Mouse (Mus musculus) lung, embryonic 16.5 days (tissue): ENCODE data around the gene Rnf10. TPM values are rescaled to one million over a fixed set of nuclear protein-coding genes. Genes with fewer than 3 reads are reported as not detected.
"Not testable (repeated sequence)": the region's sequence is repeated elsewhere in the genome, so short reads cannot be mapped to it uniquely, and the experiment has no call there.

Experiments
- ATAC-seq: fragments of 200-750 bp; cut with Nextera tagmentation; 2 replicates; pipeline ENCODE4 v1.8.0; 2017; ENCODE audit warnings: low read depth, mild to moderate bottlenecking, moderate library complexity
- H3K27ac ChIP-seq: fragments of 300-500 bp; sonication (generic); 2 replicates; pipeline ENCODE4 v1.5.1; 2014; ENCODE audit warnings: mild to moderate bottlenecking, control low read depth, low read length
- H3K27me3 ChIP-seq: fragments of 300-500 bp; sonication (generic); 2 replicates; pipeline ENCODE4 v1.6.1; 2014; ENCODE audit warnings: low read depth, low read length, mixed read lengths; ENCODE audit not compliant: control insufficient read depth, insufficient read depth
- H3K36me3 ChIP-seq: fragments of 300-500 bp; sonication (generic); 2 replicates; pipeline ENCODE4 v1.6.1; 2014; ENCODE audit warnings: low read length; ENCODE audit not compliant: control insufficient read depth, insufficient read depth
- H3K4me1 ChIP-seq: fragments of 300-500 bp; sonication (generic); replicated peaks from 2 replicates; pipeline ENCODE4 v1.6.1; 2014; ENCODE audit warnings: low read length, mixed read lengths; ENCODE audit not compliant: control insufficient read depth, insufficient read depth
- H3K4me2 ChIP-seq: fragments of 300-500 bp; sonication (generic); 2 replicates; pipeline ENCODE4 v1.6.1; 2014; ENCODE audit warnings: low read depth, low read length, control low read depth
- H3K4me3 ChIP-seq: fragments of 300-500 bp; sonication (generic); 2 replicates; pipeline ENCODE4 v1.5.1; 2014; ENCODE audit warnings: mild to moderate bottlenecking, low read length, control low read depth
- H3K9ac ChIP-seq: fragments of 300-500 bp; sonication (generic); 2 replicates; pipeline ENCODE4 v1.6.1; 2014; ENCODE audit warnings: low read length, control low read depth
- H3K9me3 ChIP-seq: fragments of 300-500 bp; sonication (generic); 2 replicates; pipeline ENCODE4 v1.6.1; 2016; ENCODE audit warnings: low read length; ENCODE audit not compliant: control insufficient read depth
- WGBS: fragments of 180-500 bp; shearing (Covaris S2); extraction: QIAGEN DNeasy Blood & Tissue Kit; methylation state at CpG from one replicate; pipeline ENCODE4 v1.1.7; 2014; 5-methylcytosine and 5-hydroxymethylcytosine counted together
- polyA plus RNA-seq: library from polyadenylated mRNA; unstranded; fragments of >200 nt; fragmentation: Nextera tagmentation; extraction: Ambion mirVana; gene quantifications from 2 replicates; pipeline ENCODE4 v1.2.1, GENCODE M21; 2015

Rnf10 gene
- polyA plus RNA-seq = 115 and 116 TPM in 2 replicates

GRCm38 (mm10) chr5:115272812-115273548 is at the start of gene Rnf10:
Rnf10 (minus strand) TSS chr5:115272898.
- Histone ChIP-seq H3K9me3 (no peaks in the 10 kb centered on the region), H3K27ac (peak within 1 kb of the TSS; percentile 80), H3K4me3 (peak within 1 kb of the TSS; percentile 76), H3K27me3 (no peaks in the 10 kb centered on the region), H3K9ac (peak within 1 kb of the TSS; percentile 95), H3K36me3 (no peaks in the 10 kb centered on the region), H3K4me1 (peaks cover 26% of the 10 kb centered on the region), H3K4me2 (peak within 1 kb of the TSS; percentile 68)
- ATAC-seq = peak; percentile 94
- WGBS = 13% methylated on average over 21 of the region's 26 CpGs

- Histone ChIP-seq H3K4me1 (peaks cover 15% of the 10 kb centered on the region), H3K4me2 (peak overlapping the region; percentile 64), H3K27me3 (no peaks in the 10 kb centered on the region), H3K9ac (peak overlapping the region; percentile 52), H3K4me3 (peak overlapping the region; percentile 41), H3K9me3 (no peaks in the 10 kb centered on the region), H3K36me3 (no peaks in the 10 kb centered on the region), H3K27ac (peak overlapping the region; percentile 47)
- ATAC-seq = peak; percentile 96
- WGBS = under 1% methylated on average over 22 of the region's 22 CpGs
Measured at GRCm38 (mm10) chr5:115319004-115319940, 46.6 kb upstream of the Rnf10 start.

- ATAC-seq = no peak
- Histone ChIP-seq H3K9me3 (no peaks in the 10 kb centered on the region), H3K4me1 (peaks cover 24% of the 10 kb centered on the region), H3K4me2 (peak overlapping the region; percentile 1; the same call in 1 of the 2 replicates), H3K27me3 (no peaks in the 10 kb centered on the region), H3K4me3 (no peak overlapping the region), H3K9ac (no peak overlapping the region; the same call in 1 of the 2 replicates), H3K27ac (no peak overlapping the region; the same call in 1 of the 2 replicates), H3K36me3 (no peaks in the 10 kb centered on the region)
- WGBS = 11% methylated on average over 10 of the region's 10 CpGs
Measured at GRCm38 (mm10) chr5:115317645-115318328, 45.1 kb upstream of the Rnf10 start.

- no peak overlapping the region for H3K4me3 ChIP-seq
- H3K4me1 ChIP-seq = peaks cover 25% of the 10 kb centered on the region
- H3K9me3 ChIP-seq = no peaks in the 10 kb centered on the region
- H3K4me2 ChIP-seq = peak overlapping the region; percentile 1; the same call in 1 of the 2 replicates
- ATAC-seq = no peak
- H3K27me3 ChIP-seq = no peaks in the 10 kb centered on the region
- peak overlapping the region; percentile 16; the same call in 1 of the 2 replicates for H3K9ac ChIP-seq
- H3K27ac ChIP-seq = no peak overlapping the region; the same call in 1 of the 2 replicates
- 19% methylated on average over 14 of the region's 14 CpGs for whole genome bisulfite sequencing
- no peaks in the 10 kb centered on the region for H3K36me3 ChIP-seq
Measured at GRCm38 (mm10) chr5:115316968-115317644, 44.4 kb upstream of the Rnf10 start.

DNA sequence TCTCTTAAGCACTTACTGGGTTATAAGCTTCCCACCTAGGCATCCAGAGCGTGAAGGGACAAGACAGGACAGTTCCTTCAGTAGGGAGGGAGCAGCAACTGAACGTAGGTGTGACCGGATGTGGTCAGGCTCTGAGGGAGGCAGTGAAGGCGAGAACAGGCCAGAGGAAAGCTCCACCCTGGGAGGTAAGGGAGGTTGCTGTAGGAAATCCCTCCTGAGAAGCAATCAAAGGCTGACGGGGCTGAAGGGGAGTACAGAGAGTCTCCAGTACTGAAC is 40.9 kb upstream of the Rnf10 start:
- Histone ChIP-seq H3K4me3 (no peak overlapping the region), H3K9me3 (no peaks in the 10 kb centered on the region), H3K4me1 (peaks cover 21% of the 10 kb centered on the region), H3K36me3 (no peaks in the 10 kb centered on the region), H3K27ac (peak overlapping the region; percentile 20; the same call in 1 of the 2 replicates), H3K4me2 (no peak overlapping the region), H3K27me3 (no peaks in the 10 kb centered on the region), H3K9ac (0 out of 2 replicates have a peak overlapping the region, but pooled peaks have one; percentile 19)
- ATAC-seq = no peak
- 47% methylated on average over 5 of the region's 5 CpGs for WGBS

GRCm38 (mm10) chr5:115312816-115313667 is 40.3 kb upstream of the Rnf10 start:
- Histone ChIP-seq H3K27me3 (no peaks in the 10 kb centered on the region), H3K9ac (0 out of 2 replicates have a peak overlapping the region, but pooled peaks have one; percentile 19), H3K4me3 (no peak overlapping the region), H3K4me1 (peaks cover 21% of the 10 kb centered on the region), H3K4me2 (no peak overlapping the region), H3K9me3 (no peaks in the 10 kb centered on the region), H3K36me3 (no peaks in the 10 kb centered on the region), H3K27ac (peak overlapping the region; percentile 20; the same call in 1 of the 2 replicates)
- 38% methylated on average over 10 of the region's 10 CpGs for WGBS
- peak; percentile 66 for ATAC-seq

DNA sequence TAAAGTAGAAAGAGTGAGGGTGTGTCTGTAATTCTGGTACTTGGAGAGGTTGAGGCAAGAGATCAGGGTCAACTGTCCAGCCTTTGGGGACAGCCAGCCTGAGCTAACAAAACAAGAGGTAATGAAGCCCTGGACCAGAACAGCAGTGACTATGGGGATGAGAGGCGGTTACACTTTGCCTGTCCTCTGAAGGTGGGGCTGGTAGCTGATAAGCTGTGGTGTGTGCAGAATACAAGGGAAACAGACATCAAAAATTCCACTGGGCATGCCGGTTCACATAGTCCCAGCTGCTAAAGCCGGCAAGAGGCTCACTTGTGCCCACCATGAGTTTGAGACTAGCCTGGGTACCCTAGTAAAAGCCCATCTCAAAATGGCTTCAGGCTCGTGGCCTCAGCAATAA is 39.7 kb upstream of the Rnf10 start:
- H3K27me3 ChIP-seq = no peaks in the 10 kb centered on the region
- H3K4me2 ChIP-seq = no peak overlapping the region
- WGBS = 67% methylated on average over 4 of the region's 4 CpGs
- H3K9ac ChIP-seq = no peak overlapping the region
- H3K27ac ChIP-seq = no peak overlapping the region
- no peak overlapping the region for H3K4me3 ChIP-seq
- H3K4me1 ChIP-seq = peaks cover 16% of the 10 kb centered on the region
- ATAC-seq = no peak
- no peaks in the 10 kb centered on the region for H3K9me3 ChIP-seq
- H3K36me3 ChIP-seq = no peaks in the 10 kb centered on the region

- H3K9me3 ChIP-seq, H3K27ac ChIP-seq, ATAC-seq, H3K9ac ChIP-seq, H3K4me3 ChIP-seq, H3K27me3 ChIP-seq: not testable (repeated sequence)
- H3K4me2 ChIP-seq = peak overlapping the region; percentile 71
- 55% methylated on average over 3 of the region's 7 CpGs for WGBS
- H3K36me3 ChIP-seq = peaks cover 12% of the 10 kb centered on the region
- H3K4me1 ChIP-seq = peaks cover 20% of the 10 kb centered on the region
Measured at GRCm38 (mm10) chr5:115302190-115302589, 29.5 kb upstream of the Rnf10 start.
